Mouse (Mus musculus) MEL (cell line): Measurements from ENCODE around the gene Slc22a21. TPM values are rescaled to one million over a fixed set of nuclear protein-coding genes. Genes with fewer than 3 reads are reported as not detected.

ENCODE experiments used
- DNase-seq: peaks from one replicate; pipeline ENCODE4 v3.0.0; 2011; ENCODE audit warnings: low read depth, low spot score
- H3K27ac ChIP-seq: 2 replicates; pipeline ENCODE4 v1.5.1; 2012; ENCODE audit warnings: low read depth, mild to moderate bottlenecking, control low read depth, low read length, moderate library complexity; ENCODE audit not compliant: control insufficient read depth
- H3K27me3 ChIP-seq, 2 experiments: fragments of 150-350 bp in 1 of 2; sonication (generic) in 1 of 2; 2 replicates each; pipeline ENCODE4 v1.6.1; 2012; ENCODE audit warnings: low read length in 2 of 2, mild to moderate bottlenecking in 2 of 2, improper control_type of control experiment in 1 of 2, moderate library complexity in 1 of 2; ENCODE audit not compliant: insufficient read depth in 2 of 2, control insufficient read depth in 1 of 2
- H3K36me3 ChIP-seq, 2 experiments: 2 replicates each; pipeline ENCODE4 v1.6.1; 2012 to 2014; ENCODE audit warnings: low read length in 2 of 2, improper control_type of control experiment in 1 of 2, inconsistent platforms in 1 of 2, mild to moderate bottlenecking in 1 of 2; ENCODE audit not compliant: insufficient read depth in 2 of 2, control insufficient read depth in 1 of 2
- H3K4me1 ChIP-seq, 2 experiments: fragments of 150-350 bp in 1 of 2; sonication (generic) in 1 of 2; 2 replicates each; pipeline ENCODE4 v1.6.1; 2012; ENCODE audit warnings: low read length in 2 of 2, improper control_type of control experiment in 1 of 2, mild to moderate bottlenecking in 1 of 2; ENCODE audit not compliant: insufficient read depth in 2 of 2, control insufficient read depth in 1 of 2
- H3K4me3 ChIP-seq, 2 experiments: fragments of 150-350 bp in 1 of 2; sonication (generic) in 1 of 2; 2 replicates each; pipeline ENCODE4 v1.5.1; 2012; ENCODE audit warnings: low read depth in 2 of 2, low read length in 2 of 2, mild to moderate bottlenecking in 2 of 2, moderate library complexity in 2 of 2, control low read depth in 1 of 2, improper control_type of control experiment in 1 of 2; ENCODE audit not compliant: control insufficient read depth in 1 of 2, insufficient read depth in 1 of 2
- H3K79me2 ChIP-seq: 2 replicates; pipeline ENCODE4 v1.6.1; 2012; ENCODE audit warnings: mild to moderate bottlenecking, low read length, moderate library complexity; ENCODE audit not compliant: control insufficient read depth, poor library complexity, insufficient read depth
- H3K9ac ChIP-seq: 2 replicates; pipeline ENCODE4 v1.6.1; 2012; ENCODE audit warnings: low read depth, mild to moderate bottlenecking, control low read depth, low read length, moderate library complexity; ENCODE audit not compliant: control insufficient read depth, poor library complexity, severe bottlenecking
- H3K9me3 ChIP-seq: fragments of 150-350 bp; sonication (generic); replicated peaks from 2 replicates; pipeline ENCODE4 v1.6.1; 2012; ENCODE audit warnings: mild to moderate bottlenecking, low read length, improper control_type of control experiment, moderate library complexity; ENCODE audit not compliant: insufficient read depth
- BHLHE40 ChIP-seq: IDR thresholded peaks from 2 replicates; pipeline ENCODE4 v1.6.1; 2012; ENCODE audit warnings: low read depth, mild to moderate bottlenecking, inconsistent platforms, low read length, improper control_type of control experiment, borderline replicate concordance
- CHD1 ChIP-seq: IDR thresholded peaks from 2 replicates; pipeline ENCODE4 v1.6.1; 2012; ENCODE audit warnings: low read depth, mild to moderate bottlenecking, inconsistent platforms, low read length, improper control_type of control experiment
- CTCF ChIP-seq, 3 experiments: IDR thresholded peaks in 2 of 3; conservative IDR thresholded peaks in 1 of 3; 2 replicates each; pipeline ENCODE4 v1.5.1; 2011 to 2012; ENCODE audit warnings: low read length in 3 of 3, low read depth in 2 of 3, mild to moderate bottlenecking in 2 of 3, improper control_type of control experiment in 1 of 3, inconsistent platforms in 1 of 3, mixed read lengths in 1 of 3, moderate library complexity in 1 of 3; ENCODE audit not compliant: control insufficient read depth in 1 of 3, insufficient read depth in 1 of 3, poor library complexity in 1 of 3, severe bottlenecking in 1 of 3
- E2F4 ChIP-seq: IDR thresholded peaks from 2 replicates; pipeline ENCODE4 v1.6.1; 2011; ENCODE audit warnings: low read depth, low read length, improper control_type of control experiment, borderline replicate concordance
- ETS1 ChIP-seq: IDR thresholded peaks from 2 replicates; pipeline ENCODE4 v1.6.1; 2012; ENCODE audit warnings: low read depth, mild to moderate bottlenecking, inconsistent platforms, low read length, improper control_type of control experiment, moderate library complexity
- GATA1 ChIP-seq: IDR thresholded peaks from 2 replicates; pipeline ENCODE4 v1.6.1; 2011; ENCODE audit warnings: low read depth, low read length, improper control_type of control experiment
- JUND ChIP-seq: IDR thresholded peaks from 2 replicates; pipeline ENCODE4 v1.6.1; 2011; ENCODE audit warnings: low read depth, mild to moderate bottlenecking, improper control_type of control experiment, low read length
- KAT2A ChIP-seq: conservative IDR thresholded peaks from 2 replicates; pipeline ENCODE4 v1.6.1; 2012; ENCODE audit warnings: low read depth, low read length, improper control_type of control experiment, inconsistent platforms
- MAFK ChIP-seq: IDR thresholded peaks from 2 replicates; pipeline ENCODE4 v1.6.1; 2011; ENCODE audit warnings: low read depth, mild to moderate bottlenecking, low read length, improper control_type of control experiment, borderline replicate concordance
- MAX ChIP-seq: IDR thresholded peaks from 2 replicates; pipeline ENCODE4 v1.6.1; 2011; ENCODE audit warnings: low read length, improper control_type of control experiment
- MAZ ChIP-seq: IDR thresholded peaks from 2 replicates; pipeline ENCODE4 v1.6.1; 2012; ENCODE audit warnings: low read depth, mild to moderate bottlenecking, inconsistent platforms, low read length, improper control_type of control experiment
- MEF2A ChIP-seq: IDR thresholded peaks from 2 replicates; pipeline ENCODE4 v1.6.1; 2014; ENCODE audit warnings: low read depth, mild to moderate bottlenecking, inconsistent platforms, low read length, improper control_type of control experiment; ENCODE audit not compliant: poor library complexity, insufficient replicate concordance, severe bottlenecking; ENCODE audit errors: extremely low read depth
- MYB ChIP-seq: IDR thresholded peaks from 2 replicates; pipeline ENCODE4 v1.6.1; 2011; ENCODE audit warnings: mild to moderate bottlenecking, low read depth, low read length, improper control_type of control experiment
- MYC ChIP-seq: IDR thresholded peaks from 2 replicates; pipeline ENCODE4 v1.6.1; 2011; ENCODE audit warnings: low read depth, mild to moderate bottlenecking, low read length, improper control_type of control experiment, moderate library complexity
- NELFE ChIP-seq: IDR thresholded peaks from 2 replicates; pipeline ENCODE4 v1.6.1; 2011; ENCODE audit warnings: low read depth, low read length, improper control_type of control experiment
- POLR2AphosphoS5 ChIP-seq: IDR thresholded peaks from 2 replicates; pipeline ENCODE4 v1.6.1; 2012; ENCODE audit warnings: low read depth, borderline replicate concordance, mild to moderate bottlenecking, inconsistent platforms, low read length, moderate library complexity, mixed read lengths
- RAD21 ChIP-seq: IDR thresholded peaks from 2 replicates; pipeline ENCODE4 v1.6.1; 2011; ENCODE audit warnings: mild to moderate bottlenecking, low read depth, low read length, improper control_type of control experiment
- RCOR1 ChIP-seq: IDR thresholded peaks from 2 replicates; pipeline ENCODE4 v1.6.1; 2012; ENCODE audit warnings: low read depth, mild to moderate bottlenecking, inconsistent platforms, low read length, improper control_type of control experiment
- SIN3A ChIP-seq: IDR thresholded peaks from 2 replicates; pipeline ENCODE4 v1.6.1; 2012; ENCODE audit warnings: low read length, improper control_type of control experiment, inconsistent platforms
- SMC3 ChIP-seq: IDR thresholded peaks from 2 replicates; pipeline ENCODE4 v1.6.1; 2011; ENCODE audit warnings: low read depth, low read length, improper control_type of control experiment
- TAL1 ChIP-seq: IDR thresholded peaks from 2 replicates; pipeline ENCODE4 v1.6.1; 2012; ENCODE audit warnings: mild to moderate bottlenecking, inconsistent platforms, low read length, moderate library complexity, mixed read lengths
- TBP ChIP-seq: IDR thresholded peaks from 2 replicates; pipeline ENCODE4 v1.8.0; 2011; ENCODE audit warnings: low read depth, low read length, improper control_type of control experiment
- TCF12 ChIP-seq: IDR thresholded peaks from 2 replicates; pipeline ENCODE4 v1.6.1; 2014; ENCODE audit warnings: low read depth, mild to moderate bottlenecking, inconsistent platforms, low read length, improper control_type of control experiment, moderate library complexity
- USF2 ChIP-seq, 2 experiments: IDR thresholded peaks; 2 replicates each; pipeline ENCODE4 v1.6.1; 2011 to 2012; ENCODE audit warnings: improper control_type of control experiment in 2 of 2, low read length in 2 of 2, borderline replicate concordance in 1 of 2, inconsistent platforms in 1 of 2, low read depth in 1 of 2, mild to moderate bottlenecking in 1 of 2; ENCODE audit not compliant: insufficient read depth in 1 of 2
- ZC3H11A ChIP-seq: IDR thresholded peaks from 2 replicates; pipeline ENCODE4 v1.6.1; 2012; ENCODE audit warnings: low read depth, mild to moderate bottlenecking, inconsistent platforms, low read length, improper control_type of control experiment
- ZKSCAN1 ChIP-seq: IDR thresholded peaks from 2 replicates; pipeline ENCODE4 v1.6.1; 2012; ENCODE audit warnings: low read depth, mild to moderate bottlenecking, inconsistent platforms, low read length, improper control_type of control experiment, moderate library complexity
- ZMIZ1 ChIP-seq: IDR thresholded peaks from 2 replicates; pipeline ENCODE4 v1.6.1; 2012; ENCODE audit warnings: low read depth, mild to moderate bottlenecking, inconsistent platforms, low read length, improper control_type of control experiment, moderate library complexity
- ZNF384 ChIP-seq: IDR thresholded peaks from 2 replicates; pipeline ENCODE4 v1.6.1; 2012; ENCODE audit warnings: low read depth, mild to moderate bottlenecking, inconsistent platforms, low read length, improper control_type of control experiment
- polyA plus RNA-seq, 2 experiments: library from polyadenylated mRNA; stranded (reverse) in 1 of 2; unstranded in 1 of 2; fragments of >175 nt in 1 of 2; fragments of >200 nt in 1 of 2; gene quantifications; 2 replicates each; pipeline versions ENCODE4 v1.2.1 to v1.2.4; 2012; ENCODE audit warnings: low replicate concordance in 2 of 2, low read depth in 1 of 2; ENCODE audit not compliant: insufficient read length in 2 of 2, insufficient read depth in 1 of 2, missing spikeins in 1 of 2
- total RNA-seq: library from RNA; depleted of rRNA; stranded (reverse); fragments of 300-350 nt; gene quantifications from 2 replicates; pipeline ENCODE4 v1.2.3, GENCODE M21; 2012

Gene Slc22a21
- total and polyA plus RNA-seq, 3 experiments, result 4.7 to 6.9 TPM; not detected in 1

DNA sequence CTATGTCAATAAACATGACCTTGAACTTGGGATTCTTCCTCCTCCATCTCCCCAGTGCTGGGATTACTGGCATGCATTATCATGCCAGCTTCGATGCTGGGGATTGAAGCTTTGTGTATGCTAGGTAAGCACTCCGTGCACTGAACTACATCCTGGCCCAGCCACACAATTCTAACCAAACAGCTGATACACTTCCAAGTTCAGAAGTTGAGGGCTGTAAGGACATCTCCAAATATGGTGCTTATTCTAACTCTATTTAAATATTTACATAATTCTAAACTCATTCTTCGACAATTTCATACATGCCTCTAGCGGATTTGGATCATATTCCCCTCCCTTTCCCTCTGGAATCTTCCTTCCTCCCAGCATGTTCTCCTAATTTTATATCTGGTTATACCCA lies 12.1 kb upstream of the Slc22a21 start (continued):
- TF ChIP-seq RAD21, result no peak
- TF ChIP-seq TAL1, result no peak
- TF ChIP-seq GATA1, result no peak
- no peak for TF ChIP-seq MEF2A
- no peak for TF ChIP-seq ZC3H11A
- TF ChIP-seq ZKSCAN1, result no peak
- TF ChIP-seq TBP, result no peak

DNA sequence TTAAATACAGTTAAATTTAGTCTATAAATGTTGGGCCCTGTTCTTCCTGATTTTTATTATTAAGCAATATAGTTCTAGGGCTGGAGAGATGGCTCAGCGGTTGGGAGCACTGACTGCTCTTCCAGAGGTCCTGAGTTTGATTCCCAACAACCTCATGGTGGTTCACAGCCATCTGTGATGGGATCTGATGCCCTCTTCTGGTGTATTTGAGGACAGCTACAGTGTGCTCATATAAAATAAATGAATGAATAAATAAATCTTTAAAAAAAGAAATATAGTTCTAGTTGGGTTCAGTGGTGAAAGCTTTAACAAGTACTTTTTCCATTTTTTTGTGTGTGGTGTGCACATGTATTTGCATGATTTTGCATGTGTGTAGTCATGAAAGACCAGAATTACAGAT lies 9.1 kb upstream of the Slc22a21 start:
- Histone ChIP-seq H3K27ac (no peak overlapping the region), H3K27me3 (no peaks in the 10 kb centered on the region), H3K9me3 (no peaks in the 10 kb centered on the region), H3K36me3 (no peaks in the 10 kb centered on the region), H3K4me3 (no peak overlapping the region), H3K4me1 (no peaks in the 10 kb centered on the region), H3K79me2 (no peaks in the 10 kb centered on the region)
- peak; percentile 28 for DNase-seq
- TF ChIP-seq SIN3A (no peak), CTCF (IDR thresholded peaks at IDR 0.05 in 2 of 3, conservative IDR thresholded peaks at IDR 0.05 in 1 of 3; ENCODE audit: control insufficient read depth in 1 of 3, insufficient read depth in 1 of 3, low read depth in 2 of 3, low read length in 3 of 3, poor library complexity in 1 of 3, severe bottlenecking in 1 of 3) (peak in 2 of 3 experiments; percentile 32 to 55; a peak in 3 of 6 replicates), GATA1 (no peak), RAD21 (peak; percentile 47), MAX (0 out of 2 replicates have a peak, but pooled peaks have one; percentile 27), ETS1 (no peak), POLR2AphosphoS5 (no peak), MYC (0 out of 2 replicates have a peak, but pooled peaks have one; percentile 53), ZMIZ1 (no peak), ZC3H11A (peak; percentile 35), KAT2A (no peak), CHD1 (no peak), SMC3 (peak; percentile 67)
- TF ChIP-seq, all 39 proteins: peak for 6
- H3K9ac ChIP-seq, result no peak overlapping the region

DNA sequence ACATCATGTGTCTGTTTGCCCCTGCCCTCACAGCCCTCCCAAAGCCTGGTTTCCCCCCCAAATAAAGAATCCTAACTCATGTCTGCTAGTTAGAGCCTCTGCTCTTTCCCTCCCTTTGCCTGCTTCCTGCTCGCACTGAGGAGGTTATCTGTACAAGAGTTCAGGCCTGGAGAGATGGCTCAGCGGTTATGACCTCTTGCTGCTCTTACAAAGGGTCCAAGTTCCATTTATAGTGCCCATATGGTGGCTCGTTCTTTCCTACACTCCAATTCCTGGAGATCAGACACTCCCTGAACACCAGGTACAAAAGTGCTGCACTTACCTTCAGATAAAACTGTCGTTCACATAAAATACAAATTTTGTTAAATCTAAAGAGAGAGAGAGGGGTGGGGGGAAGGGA lies 7.9 kb upstream of the Slc22a21 start:
- no peaks in the 10 kb centered on the region for H3K36me3 ChIP-seq
- no peaks in the 10 kb centered on the region for H3K4me1 ChIP-seq
- no peak overlapping the region for H3K27ac ChIP-seq
- H3K4me3 ChIP-seq, result no peak overlapping the region
- H3K9ac ChIP-seq, result no peak overlapping the region
- no peaks in the 10 kb centered on the region for H3K79me2 ChIP-seq
- no peaks in the 10 kb centered on the region for H3K9me3 ChIP-seq
- no peak for DNase-seq
- TF ChIP-seq E2F4 (no peak), TBP (no peak), TCF12 (no peak), TAL1 (no peak), JUND (no peak), SMC3 (no peak), POLR2AphosphoS5 (no peak), USF2 (IDR thresholded peaks at IDR 0.05; ENCODE audit: borderline replicate concordance in 1 of 2, insufficient read depth in 1 of 2, low read depth in 1 of 2, low read length in 2 of 2) (no peak), MAZ (no peak), ZC3H11A (no peak), RCOR1 (no peak), CHD1 (no peak), MYB (no peak), BHLHE40 (no peak), ZKSCAN1 (no peak), MAFK (no peak), NELFE (no peak), ZNF384 (no peak)
- no peaks in the 10 kb centered on the region for H3K27me3 ChIP-seq
